Mouse (Mus musculus): ENCODE data around the gene Cd27.

GRCm38 (mm10) chr6:125217899-125218298 is 18.9 kb downstream of the Cd27 start:
- TF ChIP-seq POLR2A (IDR thresholded peaks at IDR 0.05; ENCODE audit: control insufficient read depth, low read depth, low read length) (no peak), CTCF (IDR thresholded peaks at IDR 0.05; ENCODE audit: control insufficient read depth, insufficient read depth, insufficient replicate concordance, low read depth, low read length) (no peak)
